10 mouse cellular contexts compared by ENCODE assay signal in the genomic region with DNA sequence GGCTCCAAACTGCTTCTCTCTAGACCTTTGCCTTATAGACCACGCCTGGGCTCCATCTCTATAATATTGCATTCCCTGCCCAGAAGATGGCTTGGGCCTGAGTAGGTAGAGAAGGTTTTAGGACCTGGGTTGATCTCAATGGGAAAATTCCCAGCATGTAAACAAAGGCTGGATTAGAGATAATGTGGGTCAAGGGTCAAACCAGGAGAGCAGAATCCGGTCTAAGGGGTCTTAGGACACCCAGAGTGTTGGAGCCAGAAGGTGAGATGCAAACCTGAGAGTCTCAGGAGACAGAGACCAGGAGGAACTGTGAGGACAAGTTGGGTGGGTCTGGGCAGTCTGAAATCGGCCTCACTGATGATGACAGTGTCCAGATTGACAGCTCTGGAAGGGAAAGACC. TPM values are rescaled to one million over a fixed set of nuclear protein-coding genes. Genes with fewer than 3 reads are reported as not detected.
A peak's percentile ranks its signal among the peaks of the same experiment; 100 is the strongest.
DNase-seq lines count a peak whose midpoint lies in the region; ATAC-seq and TF ChIP-seq lines count a peak whose summit lies in the region.
"Had no signal": no experiment of that assay in that cellular context is flagged by ENCODE, and none has a peak within 500 bp of the region (broad histone marks: within the 10 kb centered on the region; RNA-seq: fewer than 3 reads in every experiment).

No protein-coding gene starts in this region.

- WGBS in intestine, embryonic 14.5 days = 40% methylated on average over 3 of the region's 3 CpGs
- 38% methylated on average over 3 of the region's 3 CpGs for WGBS in intestine, embryonic 15.5 days
- WGBS in midbrain, embryonic 11.5 days = 46% methylated on average over 3 of the region's 3 CpGs
- 42% methylated on average over 3 of the region's 3 CpGs for WGBS in midbrain, embryonic 16.5 days
- WGBS in limb, embryonic 13.5 days = 62% methylated on average over 3 of the region's 3 CpGs
- 50% methylated on average over 3 of the region's 3 CpGs for WGBS in stomach, postnatal 0 days

- H3K36me3 ChIP-seq in intestine, embryonic 14.5 days (ENCODE audit: control insufficient read depth, insufficient read depth, low read length) = no peaks in the 10 kb centered on the region
- H3K36me3 ChIP-seq in intestine, embryonic 15.5 days = no peaks in the 10 kb centered on the region
- H3K36me3 ChIP-seq in midbrain, embryonic 11.5 days (ENCODE audit: control insufficient read depth, insufficient read depth, low read length) = no peaks in the 10 kb centered on the region
- no peaks in the 10 kb centered on the region for H3K36me3 ChIP-seq in midbrain, embryonic 16.5 days (ENCODE audit: control insufficient read depth, insufficient read depth, low read length)
- H3K36me3 ChIP-seq in limb, embryonic 13.5 days = no peaks in the 10 kb centered on the region
- H3K36me3 ChIP-seq in stomach, postnatal 0 days (ENCODE audit: control insufficient read depth, insufficient read depth, low read length) = no peaks in the 10 kb centered on the region

- no peak for ATAC-seq in intestine, embryonic 14.5 days (replicated peaks; ENCODE audit: low FRiP score, low TSS enrichment, low read depth)
- no peak for ATAC-seq in intestine, embryonic 15.5 days
- ATAC-seq in midbrain, embryonic 11.5 days (ENCODE audit: low FRiP score) = no peak
- no peak for ATAC-seq in midbrain, embryonic 16.5 days
- no peak for ATAC-seq in limb, embryonic 13.5 days (ENCODE audit: low FRiP score, low read depth)
- no peak for ATAC-seq in stomach, postnatal 0 days (ENCODE audit: low FRiP score, low TSS enrichment)

- no peak overlapping the region for H3K4me2 ChIP-seq in intestine, embryonic 14.5 days (ENCODE audit: low read length)
- H3K4me2 ChIP-seq in intestine, embryonic 15.5 days (replicated peaks) = no peak overlapping the region
- no peak overlapping the region for H3K4me2 ChIP-seq in midbrain, embryonic 11.5 days
- no peak overlapping the region for H3K4me2 ChIP-seq in midbrain, embryonic 16.5 days (ENCODE audit: low read length)
- H3K4me2 ChIP-seq in limb, embryonic 13.5 days (replicated peaks) = no peak overlapping the region
- H3K4me2 ChIP-seq in stomach, postnatal 0 days (replicated peaks; ENCODE audit: low read depth) = no peak overlapping the region

- DNase-seq in intestine, embryonic 14.5 days (ENCODE audit: low spot score) = no peak
- DNase-seq in midbrain, embryonic 11.5 days (ENCODE audit: low spot score, missing footprints) = peak; percentile 73
- no peak for DNase-seq in stomach, postnatal 0 days (ENCODE audit: low spot score)
- no peak for DNase-seq in Muller cell, postnatal 12 days (ENCODE audit: inconsistent ontology term)
- no peak for DNase-seq in adrenal gland, postnatal 36 days
- DNase-seq: cerebellum, adult 11 months; thymus, adult 18-20 months had no signal

- H3K27me3 ChIP-seq in intestine, embryonic 14.5 days (replicated peaks; ENCODE audit: control insufficient read depth, insufficient read depth, low read length) = no peaks in the 10 kb centered on the region
- H3K27me3 ChIP-seq in intestine, embryonic 15.5 days (replicated peaks) = no peaks in the 10 kb centered on the region
- H3K27me3 ChIP-seq in midbrain, embryonic 11.5 days (ENCODE audit: control insufficient read depth, insufficient read depth, low read length) = no peaks in the 10 kb centered on the region
- no peaks in the 10 kb centered on the region for H3K27me3 ChIP-seq in midbrain, embryonic 16.5 days (ENCODE audit: control insufficient read depth, insufficient read depth, low read depth, low read length)
- H3K27me3 ChIP-seq in limb, embryonic 13.5 days = no peaks in the 10 kb centered on the region
- no peaks in the 10 kb centered on the region for H3K27me3 ChIP-seq in stomach, postnatal 0 days (ENCODE audit: control insufficient read depth, insufficient read depth, low read length)

- TF ChIP-seq EP300 in stomach, postnatal 0 days (optimal IDR thresholded peaks at IDR 0.05) = no peak

- H3K27ac ChIP-seq in intestine, embryonic 14.5 days (ENCODE audit: low read depth) = 0 out of 2 replicates have a peak overlapping the region, but pooled peaks have one; percentile 27
- no peak overlapping the region for H3K27ac ChIP-seq in intestine, embryonic 15.5 days
- H3K27ac ChIP-seq in midbrain, embryonic 11.5 days (ENCODE audit: low read depth, low read length) = no peak overlapping the region
- no peak overlapping the region for H3K27ac ChIP-seq in midbrain, embryonic 16.5 days (ENCODE audit: low read length)
- no peak overlapping the region for H3K27ac ChIP-seq in limb, embryonic 13.5 days
- peak overlapping the region; percentile 58; the same call in 1 of the 2 replicates for H3K27ac ChIP-seq in stomach, postnatal 0 days (replicated peaks)

- no peak for TF ChIP-seq CTCF in stomach, postnatal 0 days (IDR thresholded peaks at IDR 0.05; ENCODE audit: low read depth)

- H3K4me1 ChIP-seq in intestine, embryonic 14.5 days (replicated peaks; ENCODE audit: control insufficient read depth, insufficient read depth, low read length) = peaks cover 9% of the 10 kb centered on the region
- H3K4me1 ChIP-seq in intestine, embryonic 15.5 days (replicated peaks) = peaks cover 36% of the 10 kb centered on the region
- 0 out of 2 replicates have a peak, but pooled peaks cover 3% of the 10 kb centered on the region for H3K4me1 ChIP-seq in midbrain, embryonic 11.5 days (ENCODE audit: control insufficient read depth, insufficient read depth, low read length)
- no peaks in the 10 kb centered on the region for H3K4me1 ChIP-seq in midbrain, embryonic 16.5 days (ENCODE audit: control insufficient read depth, insufficient read depth, low read length)
- peaks cover 23% of the 10 kb centered on the region; the same call in 1 of the 2 replicates for H3K4me1 ChIP-seq in limb, embryonic 13.5 days
- peaks cover 17% of the 10 kb centered on the region for H3K4me1 ChIP-seq in stomach, postnatal 0 days (replicated peaks; ENCODE audit: control insufficient read depth, insufficient read depth)

- no peak overlapping the region for H3K9ac ChIP-seq in intestine, embryonic 14.5 days (ENCODE audit: low read length)
- no peak overlapping the region for H3K9ac ChIP-seq in intestine, embryonic 15.5 days
- H3K9ac ChIP-seq in midbrain, embryonic 11.5 days (ENCODE audit: low read length) = no peak overlapping the region
- no peak overlapping the region for H3K9ac ChIP-seq in midbrain, embryonic 16.5 days (ENCODE audit: low read depth, low read length)
- peak overlapping the region; percentile 15; the same call in 1 of the 2 replicates for H3K9ac ChIP-seq in limb, embryonic 13.5 days
- H3K9ac ChIP-seq in stomach, postnatal 0 days (ENCODE audit: low read length) = no peak overlapping the region

- no peaks in the 10 kb centered on the region for H3K9me3 ChIP-seq in intestine, embryonic 14.5 days (ENCODE audit: control insufficient read depth, low read length)
- H3K9me3 ChIP-seq in intestine, embryonic 15.5 days = no peaks in the 10 kb centered on the region
- H3K9me3 ChIP-seq in midbrain, embryonic 11.5 days (ENCODE audit: control insufficient read depth, low read length) = no peaks in the 10 kb centered on the region
- H3K9me3 ChIP-seq in midbrain, embryonic 16.5 days (replicated peaks; ENCODE audit: control insufficient read depth, low read length, poor library complexity, severe bottlenecking) = no peaks in the 10 kb centered on the region
- no peaks in the 10 kb centered on the region for H3K9me3 ChIP-seq in limb, embryonic 13.5 days
- no peaks in the 10 kb centered on the region for H3K9me3 ChIP-seq in stomach, postnatal 0 days (ENCODE audit: control insufficient read depth, low read length)

- no peak overlapping the region for H3K4me3 ChIP-seq in intestine, embryonic 14.5 days (ENCODE audit: low read depth, low read length)
- H3K4me3 ChIP-seq in intestine, embryonic 15.5 days (replicated peaks) = no peak overlapping the region
- H3K4me3 ChIP-seq in midbrain, embryonic 11.5 days (ENCODE audit: low read depth, low read length) = no peak overlapping the region
- H3K4me3 ChIP-seq in midbrain, embryonic 16.5 days (ENCODE audit: low read depth, low read length) = no peak overlapping the region
- H3K4me3 ChIP-seq in limb, embryonic 13.5 days = no peak overlapping the region
- no peak overlapping the region for H3K4me3 ChIP-seq in stomach, postnatal 0 days (ENCODE audit: low read depth, low read length)

RNA-seq across cellular contexts. Expression of gene Rock2, which starts 18.0 kb away (rescaled TPM):
- 20.1 and 20.7 TPM in 2 replicates for polyA plus RNA-seq in intestine, embryonic 14.5 days (2014; fragmentation: Nextera tagmentation; extraction: Ambion mirVana)
- polyA plus RNA-seq in intestine, embryonic 15.5 days (2015; fragmentation: Nextera tagmentation; extraction: Ambion mirVana) = 17.9 and 19.7 TPM in 2 replicates
- polyA plus RNA-seq in midbrain, embryonic 11.5 days (2014; fragmentation: Nextera tagmentation; extraction: Ambion mirVana) = 14.4 and 14.9 TPM in 2 replicates
- polyA plus RNA-seq in midbrain, embryonic 16.5 days (2015; fragmentation: Nextera tagmentation; extraction: Ambion mirVana) = 12.5 and 14.5 TPM in 2 replicates
- 14.7 and 14.9 TPM in 2 replicates for polyA plus RNA-seq in limb, embryonic 13.5 days (2015; fragmentation: Nextera tagmentation; extraction: Ambion mirVana)
- polyA plus RNA-seq in stomach, postnatal 0 days (2015; fragmentation: Nextera tagmentation; extraction: Ambion mirVana) = 12.1 and 13.3 TPM in 2 replicates
- 10 to 100 TPM; 78.1 to 93.7 TPM for total RNA-seq in adrenal gland, postnatal 36 days (2021)

Comparison
In these comparisons a context has a peak if more than half of its experiments do, and no peak if none do; other contexts are left out.
1. H3K27ac ChIP-seq: peak in intestine, embryonic 14.5 days (single experiment) and stomach, postnatal 0 days (single experiment); none in intestine, embryonic 15.5 days (single experiment), midbrain, embryonic 11.5 days (single experiment), midbrain, embryonic 16.5 days (single experiment) and limb, embryonic 13.5 days (single experiment).